Mouse (Mus musculus): ENCODE data around the gene Dcp1b.

GRCm38 (mm10) chr6:119200362-119200761 is 25.3 kb downstream of the Dcp1b start:
- TF ChIP-seq POLR2A (IDR thresholded peaks at IDR 0.05; ENCODE audit: control insufficient read depth, extremely low read depth, insufficient read depth, low read length, poor library complexity) (no peak), CTCF (IDR thresholded peaks at IDR 0.05; ENCODE audit: borderline replicate concordance, control insufficient read depth, extremely low read depth, insufficient read depth, low read length, poor library complexity) (no peak)
